Mouse (Mus musculus) liver, embryonic 14.5 days (tissue): ENCODE measurements at regions not wholly inside any gene's neighbourhood (a gene's known extent, or its start where the extent isn't known, plus 50 kb on each side); places are given as distances from the start of the nearest gene placed in this dataset.

Experiments
- ATAC-seq: fragments of 200-750 bp; cut with Nextera tagmentation; 2 replicates; pipeline ENCODE4 v1.8.0; 2017; ENCODE audit warnings: moderate number of reproducible peaks, mild to moderate bottlenecking, moderate library complexity; ENCODE audit not compliant: insufficient read depth
- DNase-seq, 3 experiments: peaks; one replicate each; pipeline ENCODE4 v3.0.0-alpha.2; 2012 to 2013; ENCODE audit warnings: low read depth in 3 of 3, low spot score in 3 of 3
- H3K27ac ChIP-seq: fragments of 300-500 bp; sonication (generic); 2 replicates; pipeline ENCODE4 v1.5.1; 2014; ENCODE audit warnings: moderate library complexity, mild to moderate bottlenecking, control low read depth, inconsistent platforms
- H3K27me3 ChIP-seq: fragments of 300-500 bp; sonication (generic); 2 replicates; pipeline ENCODE4 v1.6.1; 2014; ENCODE audit warnings: mild to moderate bottlenecking, low read length, moderate library complexity; ENCODE audit not compliant: control insufficient read depth, insufficient read depth
- H3K36me3 ChIP-seq: fragments of 300-500 bp; sonication (generic); replicated peaks from 2 replicates; pipeline ENCODE4 v1.6.1; 2014; ENCODE audit warnings: low read depth; ENCODE audit not compliant: control insufficient read depth, insufficient read depth
- H3K4me1 ChIP-seq, 2 experiments: fragments of 200-500 bp in 1 of 2; fragments of 300-500 bp in 1 of 2; sonication (generic) in 1 of 2; replicated peaks; 2 replicates each; pipeline ENCODE4 v1.6.1; 2012 to 2014; ENCODE audit warnings: antibody characterized with exemption in 1 of 2, inconsistent platforms in 1 of 2, low read length in 1 of 2; ENCODE audit not compliant: control insufficient read depth in 2 of 2, insufficient read depth in 2 of 2
- H3K4me2 ChIP-seq: fragments of 300-500 bp; sonication (generic); 2 replicates; pipeline ENCODE4 v1.6.1; 2014; ENCODE audit warnings: low read depth, mild to moderate bottlenecking, control low read depth, moderate library complexity
- H3K4me3 ChIP-seq, 2 experiments: fragments of 200-500 bp in 1 of 2; fragments of 300-500 bp in 1 of 2; sonication (generic) in 1 of 2; 2 replicates each; pipeline ENCODE4 v1.5.1; 2012 to 2014; ENCODE audit warnings: low read depth in 2 of 2, low read length in 2 of 2, mild to moderate bottlenecking in 2 of 2, control low read depth in 1 of 2, inconsistent platforms in 1 of 2, moderate library complexity in 1 of 2; ENCODE audit not compliant: insufficient read depth in 1 of 2
- H3K9ac ChIP-seq: fragments of 300-500 bp; sonication (generic); replicated peaks from 2 replicates; pipeline ENCODE4 v1.6.1; 2014; ENCODE audit warnings: mild to moderate bottlenecking, control low read depth, moderate library complexity
- H3K9me3 ChIP-seq: fragments of 300-500 bp; sonication (generic); 2 replicates; pipeline ENCODE4 v1.6.1; 2016; ENCODE audit warnings: low read length, mixed read lengths; ENCODE audit not compliant: control insufficient read depth
- CTCF ChIP-seq: IDR thresholded peaks from 2 replicates; pipeline ENCODE4 v1.5.1; 2016; ENCODE audit warnings: antibody characterized with exemption, low read depth, control low read depth
- EP300 ChIP-seq: IDR thresholded peaks from 2 replicates; pipeline ENCODE4 v1.6.1; 2016; ENCODE audit warnings: antibody characterized with exemption, low read depth
- WGBS: fragments of 180-500 bp; shearing (Covaris S2); extraction: QIAGEN DNeasy Blood & Tissue Kit; methylation state at CpG from one replicate; pipeline ENCODE4 v1.1.7; 2014; ENCODE audit not compliant: insufficient replicate concordance; 5-methylcytosine and 5-hydroxymethylcytosine counted together

GRCm38 (mm10) chr12:13002703-13003102, 61.0 kb upstream of the Mycn start:
- H3K9me3 ChIP-seq, result no peaks in the 10 kb centered on the region
- H3K4me2 ChIP-seq, result no peak overlapping the region
- TF ChIP-seq EP300 (no peak), CTCF (no peak)

GRCm38 (mm10) chr12:13002069-13002590, 60.4 kb upstream of the Mycn start:
- H3K36me3 ChIP-seq, result no peaks in the 10 kb centered on the region
- H3K9ac ChIP-seq, result no peak overlapping the region
- no peak overlapping the region for H3K4me2 ChIP-seq
- H3K27ac ChIP-seq, result no peak overlapping the region
- 60% methylated on average over 6 of the region's 6 CpGs for WGBS
- ATAC-seq, result peak; percentile 31; the same call in 1 of the 2 replicates
- no peaks in the 10 kb centered on the region for H3K27me3 ChIP-seq
- no peaks in the 10 kb centered on the region for H3K9me3 ChIP-seq
- H3K4me3 ChIP-seq, result no peak overlapping the region
- peaks cover 0 to 3% of the 10 kb centered on the region in 2 experiments; a peak in 1 of 4 replicates for H3K4me1 ChIP-seq
- TF ChIP-seq CTCF (no peak), EP300 (no peak)
- DNase-seq, result no peak

More at GRCm38 (mm10) chr12:13002703-13003102, 61.0 kb upstream of the Mycn start:
- Histone ChIP-seq H3K27ac (no peak overlapping the region), H3K27me3 (no peaks in the 10 kb centered on the region), H3K4me3 (no peak overlapping the region), H3K9ac (no peak overlapping the region), H3K4me1 (peaks cover 0 to 3% of the 10 kb centered on the region in 2 experiments; a peak in 1 of 4 replicates), H3K36me3 (no peaks in the 10 kb centered on the region)
- 46% methylated on average over 3 of the region's 3 CpGs for WGBS
- peak; percentile 87 for ATAC-seq
- peak in 2 of 3 experiments; percentile 17 to 33 for DNase-seq

DNA sequence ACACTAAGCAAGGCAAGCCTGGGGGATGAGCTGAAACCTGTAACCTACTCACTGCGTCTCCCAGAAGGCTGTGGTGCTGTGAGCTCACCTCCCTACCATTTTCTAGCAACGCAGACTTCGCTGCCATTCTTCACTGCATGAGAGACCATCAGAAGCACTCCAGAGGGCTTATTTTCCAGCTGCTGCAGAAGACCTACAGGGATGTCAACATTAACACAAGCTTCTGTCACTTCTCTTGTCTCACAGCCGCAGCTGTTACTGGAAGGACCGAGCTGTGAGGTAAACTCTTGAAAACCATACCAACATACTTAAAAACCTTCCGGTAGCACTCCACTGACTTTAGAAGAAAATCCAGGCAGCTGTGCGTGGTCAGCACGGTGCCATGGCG, 54.3 kb upstream of the Mycn start:
- Histone ChIP-seq H3K9me3 (no peaks in the 10 kb centered on the region), H3K27me3 (no peaks in the 10 kb centered on the region), H3K27ac (no peak overlapping the region), H3K4me3 (no peak overlapping the region), H3K4me2 (no peak overlapping the region), H3K9ac (no peak overlapping the region), H3K36me3 (no peaks in the 10 kb centered on the region), H3K4me1 (peaks cover 0 to 13% of the 10 kb centered on the region in 2 experiments; a peak in 1 of 4 replicates)
- TF ChIP-seq CTCF, result no peak
- no peak for TF ChIP-seq EP300
- WGBS, result 68% methylated on average over 9 of the region's 9 CpGs
- DNase-seq (no peak), ATAC-seq (no peak)

DNA sequence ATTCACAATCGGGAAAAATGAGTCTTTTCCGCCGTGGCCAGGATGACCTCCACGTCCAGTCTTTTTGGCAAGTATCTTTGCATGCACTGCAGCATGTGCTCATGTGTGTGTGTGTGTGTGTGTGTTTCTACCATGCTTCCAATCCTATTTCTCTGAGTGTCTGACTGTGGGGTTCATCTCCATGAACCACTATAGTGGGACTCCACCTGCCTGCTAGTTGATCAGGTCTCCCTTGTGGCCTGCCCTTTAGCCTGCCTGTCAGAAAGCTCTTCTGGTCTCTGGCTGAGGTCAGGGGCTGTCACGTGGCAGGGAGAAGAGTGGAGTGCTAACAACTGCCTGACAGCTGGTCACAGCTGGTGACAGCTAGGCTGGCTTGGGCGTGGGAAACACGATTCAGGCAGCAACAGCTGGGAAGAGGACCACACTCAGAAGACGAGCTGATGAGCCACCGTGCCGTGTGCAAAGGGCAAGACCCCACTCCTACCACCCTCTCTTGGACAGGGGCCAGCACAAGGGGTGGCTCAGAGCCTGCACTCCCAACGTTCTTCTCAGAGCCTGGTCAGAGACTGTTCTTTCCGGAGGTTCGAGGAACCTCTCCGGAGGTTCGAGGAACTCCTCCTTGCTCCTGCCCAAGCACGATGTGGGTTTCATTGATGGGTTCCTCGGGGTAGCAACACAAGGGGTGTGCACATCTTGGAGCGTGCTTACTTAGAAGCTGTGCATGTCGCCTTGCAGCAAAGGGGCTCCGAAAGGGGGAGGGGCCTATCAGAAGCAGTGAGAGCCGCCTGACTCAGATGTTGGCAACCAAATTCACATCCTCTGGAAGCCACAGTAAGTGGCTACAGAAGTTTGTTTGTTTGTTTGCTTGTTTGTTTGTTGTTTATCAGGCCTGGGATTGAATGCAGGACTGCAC, 53.6 kb upstream of the Mycn start:
- DNase-seq (peak in 2 of 3 experiments; percentile 9 to 20), ATAC-seq (peak; percentile 45; the same call in 1 of the 2 replicates)
- Histone ChIP-seq H3K9me3 (no peaks in the 10 kb centered on the region), H3K9ac (no peak overlapping the region), H3K4me1 (peaks cover 0 to 13% of the 10 kb centered on the region in 2 experiments; a peak in 1 of 4 replicates), H3K36me3 (no peaks in the 10 kb centered on the region), H3K27ac (no peak overlapping the region), H3K4me2 (no peak overlapping the region), H3K4me3 (no peak overlapping the region), H3K27me3 (no peaks in the 10 kb centered on the region)
- TF ChIP-seq CTCF (no peak), EP300 (no peak)
- WGBS, result 45% methylated on average over 21 of the region's 21 CpGs
